Mouse (Mus musculus) forebrain, embryonic 16.5 days (tissue): ENCODE measurements at regions not wholly inside any gene's neighbourhood (a gene's known extent, or its start where the extent isn't known, plus 50 kb on each side); places are given as distances from the start of the nearest gene placed in this dataset.
A peak's percentile ranks its signal among the peaks of the same experiment; 100 is the strongest.

Experiments used
- ATAC-seq: fragments of 200-750 bp; cut with Nextera tagmentation; 2 replicates; pipeline ENCODE4 v1.8.0; 2017; ENCODE audit warnings: mild to moderate bottlenecking, moderate library complexity
- H3K27ac ChIP-seq: fragments of 300-500 bp; sonication (generic); 2 replicates; pipeline ENCODE4 v1.5.1; 2014; ENCODE audit warnings: low read length, control low read depth
- H3K27me3 ChIP-seq: fragments of 300-500 bp; sonication (generic); replicated peaks from 2 replicates; pipeline ENCODE4 v1.6.1; 2014; ENCODE audit warnings: low read length; ENCODE audit not compliant: control insufficient read depth, insufficient read depth
- H3K36me3 ChIP-seq: fragments of 300-500 bp; sonication (generic); 2 replicates; pipeline ENCODE4 v1.6.1; 2014; ENCODE audit not compliant: control insufficient read depth, insufficient read depth
- H3K4me1 ChIP-seq: fragments of 300-500 bp; sonication (generic); replicated peaks from 2 replicates; pipeline ENCODE4 v1.6.1; 2014; ENCODE audit warnings: low read length; ENCODE audit not compliant: control insufficient read depth, insufficient read depth
- H3K4me2 ChIP-seq: fragments of 300-500 bp; sonication (generic); 2 replicates; pipeline ENCODE4 v1.6.1; 2014; ENCODE audit warnings: mild to moderate bottlenecking, low read length, control low read depth
- H3K4me3 ChIP-seq: fragments of 300-500 bp; sonication (generic); replicated peaks from 2 replicates; pipeline ENCODE4 v1.5.1; 2014; ENCODE audit warnings: mild to moderate bottlenecking, low read length, control low read depth
- H3K9ac ChIP-seq: fragments of 300-500 bp; sonication (generic); replicated peaks from 2 replicates; pipeline ENCODE4 v1.6.1; 2014; ENCODE audit warnings: low read depth, low read length, control low read depth
- H3K9me3 ChIP-seq: fragments of 300-500 bp; sonication (generic); 2 replicates; pipeline ENCODE4 v1.6.1; 2016; ENCODE audit warnings: low read length; ENCODE audit not compliant: control insufficient read depth
- WGBS: fragments of 180-500 bp; shearing (Covaris S2); extraction: QIAGEN DNeasy Blood & Tissue Kit; methylation state at CpG from one replicate; pipeline ENCODE4 v1.1.7; 2014; 5-methylcytosine and 5-hydroxymethylcytosine counted together

DNA sequence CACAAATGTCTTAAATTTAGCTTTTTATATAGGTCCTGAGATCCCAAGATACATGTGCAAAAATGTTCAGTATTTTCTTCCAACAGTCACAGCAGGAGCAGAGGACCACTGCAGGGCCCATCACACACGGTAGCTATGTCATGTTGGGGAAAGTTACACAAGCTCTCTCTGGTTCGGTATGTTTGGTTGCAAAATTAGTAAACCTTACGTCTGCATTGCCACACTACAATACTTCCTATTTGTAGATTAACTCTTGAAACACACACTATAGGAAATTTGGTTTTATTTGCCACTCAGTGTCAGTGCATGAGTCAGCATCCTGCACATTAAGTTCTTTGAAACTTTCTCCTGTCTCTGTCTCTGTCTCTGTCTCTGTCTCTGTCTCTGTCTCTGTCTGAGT is 82.0 kb downstream of the Cth start:
- Histone ChIP-seq H3K4me1 (no peaks in the 10 kb centered on the region), H3K4me3 (no peak overlapping the region), H3K9me3 (no peaks in the 10 kb centered on the region), H3K9ac (no peak overlapping the region), H3K4me2 (no peak overlapping the region), H3K27me3 (no peaks in the 10 kb centered on the region), H3K27ac (no peak overlapping the region), H3K36me3 (no peaks in the 10 kb centered on the region)
- no peak for ATAC-seq
- 80% methylated on average over 3 of the region's 3 CpGs for WGBS

DNA sequence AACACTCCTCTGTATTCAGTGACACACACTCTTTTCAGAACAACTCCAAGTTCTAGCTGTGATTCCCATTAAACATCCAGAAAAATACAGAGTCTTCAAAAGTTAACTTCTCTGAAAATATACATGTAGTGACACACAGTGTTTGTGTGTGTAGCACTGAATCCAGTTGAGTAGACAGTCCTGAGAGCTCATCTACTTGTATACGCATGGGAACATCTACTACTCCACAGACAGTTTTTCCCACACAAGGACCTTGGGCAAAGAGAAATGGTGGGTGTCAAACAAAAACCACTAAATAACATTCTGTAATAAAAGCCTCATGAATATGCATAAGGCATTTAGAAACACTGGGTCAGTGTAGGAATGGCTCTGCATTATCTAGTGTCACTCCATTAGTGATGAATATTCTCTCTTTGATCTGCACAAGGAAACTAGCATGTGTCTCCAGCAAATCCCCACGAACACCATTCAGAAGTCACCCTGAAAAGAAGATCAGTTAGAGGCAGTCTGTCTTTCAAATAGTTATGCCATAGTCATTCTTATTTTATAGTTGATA is 83.6 kb downstream of the Cth start:
- no peak overlapping the region for H3K9ac ChIP-seq
- no peak overlapping the region for H3K4me3 ChIP-seq
- no peak overlapping the region for H3K27ac ChIP-seq
- H3K27me3 ChIP-seq = no peaks in the 10 kb centered on the region
- H3K4me2 ChIP-seq = no peak overlapping the region
- ATAC-seq = no peak
- H3K4me1 ChIP-seq = no peaks in the 10 kb centered on the region
- 22% methylated on average over 2 of the region's 2 CpGs for WGBS
- H3K9me3 ChIP-seq = no peaks in the 10 kb centered on the region
- no peaks in the 10 kb centered on the region for H3K36me3 ChIP-seq

DNA sequence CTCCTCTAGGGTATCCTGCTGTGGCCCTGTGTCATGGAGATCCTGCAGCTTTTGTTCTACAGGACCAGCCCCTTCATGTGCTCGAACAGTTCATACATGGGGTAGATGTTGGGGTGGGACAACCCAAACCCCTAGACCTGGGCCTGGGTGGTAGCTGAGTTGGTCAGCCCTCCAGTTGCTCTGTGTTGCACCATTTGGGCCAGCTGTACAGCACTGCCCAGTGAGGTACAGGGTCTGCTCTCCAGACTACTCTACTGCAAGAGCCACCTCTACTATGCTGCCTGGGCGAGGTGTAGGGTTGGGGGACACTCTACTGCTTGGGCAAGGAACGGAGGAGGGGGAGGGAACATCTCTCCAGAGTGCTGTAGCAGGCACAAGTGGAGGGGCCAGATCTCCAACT is 120.6 kb downstream of the Cth start:
- no peak overlapping the region for H3K27ac ChIP-seq
- ATAC-seq = no peak
- no peaks in the 10 kb centered on the region for H3K9me3 ChIP-seq
- no peak overlapping the region for H3K9ac ChIP-seq
- no peak overlapping the region for H3K4me3 ChIP-seq
- H3K36me3 ChIP-seq = no peaks in the 10 kb centered on the region
- H3K4me1 ChIP-seq = no peaks in the 10 kb centered on the region
- no peak overlapping the region for H3K4me2 ChIP-seq
- no peaks in the 10 kb centered on the region for H3K27me3 ChIP-seq
- WGBS = 63% methylated on average over 3 of the region's 3 CpGs

DNA sequence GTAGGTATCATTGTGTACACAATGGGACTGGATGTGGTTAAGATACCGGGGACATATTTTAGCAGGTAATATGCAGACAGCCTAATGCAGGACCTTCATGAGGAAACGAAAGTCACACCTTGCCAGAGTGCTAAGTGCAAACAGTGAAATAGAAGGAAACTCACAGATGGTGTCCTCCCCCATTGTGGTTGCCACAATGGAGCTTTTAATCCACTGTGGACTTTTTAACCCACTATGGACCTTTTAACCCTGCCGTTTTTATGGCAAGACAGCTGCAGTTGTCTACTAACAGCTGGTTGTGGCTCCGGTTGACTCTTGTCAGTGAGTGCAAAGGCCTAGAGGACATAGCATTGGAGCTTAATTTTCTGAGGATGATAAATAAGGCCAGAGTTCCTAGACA is 121.5 kb downstream of the Cth start:
- 71% methylated on average over 4 of the region's 4 CpGs for WGBS
- Histone ChIP-seq H3K4me2 (no peak overlapping the region), H3K9ac (no peak overlapping the region), H3K4me3 (no peak overlapping the region), H3K27me3 (no peaks in the 10 kb centered on the region), H3K27ac (no peak overlapping the region), H3K9me3 (no peaks in the 10 kb centered on the region), H3K4me1 (no peaks in the 10 kb centered on the region), H3K36me3 (no peaks in the 10 kb centered on the region)
- no peak for ATAC-seq

DNA sequence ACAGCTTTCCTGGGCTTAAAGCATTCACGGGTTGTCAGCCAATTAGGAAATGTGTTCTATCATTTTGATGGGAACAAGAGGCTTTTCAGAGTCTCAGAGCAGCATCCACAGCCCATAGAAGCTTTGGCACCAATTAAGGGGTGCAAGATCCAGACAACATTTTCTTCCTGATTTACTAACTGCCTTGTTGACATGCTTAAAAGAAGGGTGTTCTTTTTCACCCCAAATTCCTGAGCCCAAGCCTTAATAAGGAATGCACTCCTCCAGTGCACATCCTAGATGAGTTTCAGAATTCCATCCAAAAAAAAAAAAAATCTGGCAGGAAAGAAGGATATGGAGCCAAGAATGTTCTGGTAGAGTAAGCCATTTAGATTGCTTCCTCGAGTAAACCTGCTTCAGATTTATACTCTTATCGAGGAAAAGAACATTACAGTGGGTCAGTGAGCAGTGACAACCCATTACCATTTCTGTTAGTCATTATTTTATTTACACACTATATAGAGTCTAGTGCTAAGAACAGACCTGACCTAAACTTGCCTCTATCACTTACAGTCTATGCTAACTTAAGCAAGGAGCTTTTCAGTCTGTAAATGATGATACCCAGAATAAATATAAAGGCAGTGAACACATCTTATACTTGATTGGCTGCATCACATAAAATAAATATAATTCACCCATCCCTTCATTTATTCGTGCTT is 137.2 kb downstream of the Cth start:
- Histone ChIP-seq H3K36me3 (no peaks in the 10 kb centered on the region), H3K4me1 (peaks cover 3% of the 10 kb centered on the region), H3K27me3 (no peaks in the 10 kb centered on the region), H3K9ac (no peak overlapping the region), H3K4me3 (no peak overlapping the region), H3K27ac (no peak overlapping the region), H3K4me2 (no peak overlapping the region), H3K9me3 (no peaks in the 10 kb centered on the region)
- ATAC-seq = peak; percentile 71
- 34% methylated on average over 4 of the region's 4 CpGs for WGBS

DNA sequence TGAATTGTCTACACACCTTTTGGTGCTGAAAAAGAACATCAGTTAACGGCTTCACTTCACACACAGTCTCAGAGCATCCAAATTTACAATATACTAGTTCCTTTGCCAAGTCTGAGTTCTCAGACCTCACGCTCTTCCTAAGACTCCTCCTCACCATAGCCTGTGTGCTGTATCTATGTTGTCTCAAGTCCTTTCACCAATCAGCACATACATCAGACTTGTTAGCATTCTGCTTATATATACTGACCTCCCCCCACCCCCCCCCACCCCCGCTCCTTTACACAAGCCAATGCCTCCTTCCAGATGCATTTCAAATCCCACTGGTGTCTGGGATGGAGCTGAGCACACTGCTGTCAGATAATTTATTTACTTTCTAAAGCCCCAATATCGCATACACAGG is 143.8 kb downstream of the Cth start:
- Histone ChIP-seq H3K36me3 (no peaks in the 10 kb centered on the region), H3K4me2 (no peak overlapping the region), H3K9me3 (no peaks in the 10 kb centered on the region), H3K4me1 (no peaks in the 10 kb centered on the region), H3K27me3 (no peaks in the 10 kb centered on the region), H3K9ac (no peak overlapping the region), H3K27ac (no peak overlapping the region), H3K4me3 (no peak overlapping the region)
- 83% methylated on average over 4 of the region's 4 CpGs for WGBS
- no peak for ATAC-seq

DNA sequence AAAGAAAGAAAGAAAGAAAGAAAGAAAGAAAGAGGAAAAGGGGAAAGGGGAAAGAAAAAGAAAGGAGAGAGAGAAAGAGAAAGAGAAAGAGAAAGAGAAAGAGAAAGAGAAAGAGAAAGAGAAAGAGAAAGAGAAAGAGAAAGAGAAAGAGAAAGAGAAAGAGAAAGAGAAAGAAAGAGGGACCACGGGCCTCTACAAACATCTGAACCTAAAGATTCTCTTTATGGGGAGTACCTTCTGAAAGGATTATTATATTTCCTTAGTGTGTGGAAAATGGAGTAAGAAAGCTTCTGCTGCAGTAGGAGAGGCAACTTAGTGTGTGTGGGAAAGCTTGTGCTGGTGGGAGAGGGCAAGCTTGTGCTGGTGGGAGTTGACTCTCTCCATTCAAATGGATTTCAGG is 147.1 kb downstream of the Cth start:
- ATAC-seq = no peak
- no peak overlapping the region for H3K9ac ChIP-seq
- H3K27me3 ChIP-seq = no peaks in the 10 kb centered on the region
- no peak overlapping the region for H3K4me2 ChIP-seq
- H3K27ac ChIP-seq = no peak overlapping the region
- WGBS = 84% methylated on average over 1 of the region's 1 CpGs
- H3K4me1 ChIP-seq = no peaks in the 10 kb centered on the region
- no peaks in the 10 kb centered on the region for H3K9me3 ChIP-seq
- no peak overlapping the region for H3K4me3 ChIP-seq
- H3K36me3 ChIP-seq = no peaks in the 10 kb centered on the region

DNA sequence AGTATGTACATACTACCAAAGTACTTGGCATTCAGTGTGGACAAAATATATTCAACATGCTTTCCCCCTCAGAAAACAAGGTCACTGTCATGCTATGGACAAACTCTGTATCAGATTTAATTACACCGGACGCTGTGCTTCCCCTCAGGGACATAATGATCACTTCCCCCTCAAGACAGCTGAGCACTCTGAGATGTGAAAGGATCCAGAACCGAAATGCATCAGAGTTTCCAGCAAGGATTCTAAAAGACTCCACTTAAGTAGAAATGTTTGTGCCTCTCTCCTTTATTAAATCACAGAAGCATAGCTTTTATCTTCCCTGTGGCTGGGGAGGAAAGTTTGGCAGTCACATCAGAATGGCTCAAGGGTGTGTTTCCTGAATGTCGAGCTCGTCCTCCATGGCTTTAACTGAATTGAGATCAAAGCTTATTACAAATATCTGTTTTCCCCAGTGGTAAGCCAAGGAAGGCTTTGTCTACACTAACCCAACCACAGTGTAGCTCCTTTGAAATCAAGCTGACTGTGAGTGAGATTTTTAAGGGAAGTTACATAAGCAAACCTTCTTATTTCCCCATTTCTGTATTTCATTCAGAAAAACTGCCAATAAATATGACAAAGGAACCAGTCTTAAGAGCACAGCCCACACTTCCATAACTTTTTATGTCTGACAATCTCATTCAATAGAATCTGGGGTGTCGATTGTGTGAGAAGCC is 161.2 kb downstream of the Cth start:
- H3K4me1 ChIP-seq = no peaks in the 10 kb centered on the region
- H3K9ac ChIP-seq = no peak overlapping the region
- no peak overlapping the region for H3K4me2 ChIP-seq
- no peak for ATAC-seq
- WGBS = 55% methylated on average over 6 of the region's 6 CpGs
- no peaks in the 10 kb centered on the region for H3K27me3 ChIP-seq
- no peak overlapping the region for H3K27ac ChIP-seq
- no peaks in the 10 kb centered on the region for H3K9me3 ChIP-seq
- no peaks in the 10 kb centered on the region for H3K36me3 ChIP-seq
- no peak overlapping the region for H3K4me3 ChIP-seq

DNA sequence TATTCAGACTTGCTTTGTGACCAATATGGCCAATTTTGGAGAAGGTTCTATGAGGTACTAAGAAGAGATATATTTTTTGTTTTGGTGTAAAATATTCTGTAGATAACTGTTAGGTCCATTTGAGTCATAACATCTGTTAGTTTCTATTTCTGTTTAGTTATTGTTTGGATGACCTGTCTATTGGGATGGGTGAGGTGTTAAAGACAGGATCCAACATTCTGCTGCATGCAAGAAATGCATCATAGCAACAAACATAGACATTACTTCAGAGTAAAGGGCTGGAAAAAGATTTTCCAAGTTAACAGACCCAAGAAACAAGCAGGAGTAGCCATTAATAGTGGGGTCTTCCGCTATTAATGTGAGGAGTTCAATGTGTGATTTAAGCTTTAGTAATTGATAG is 165.0 kb downstream of the Cth start:
- ATAC-seq = no peak
- Histone ChIP-seq H3K4me3 (no peak overlapping the region), H3K9me3 (no peaks in the 10 kb centered on the region), H3K36me3 (no peaks in the 10 kb centered on the region), H3K27ac (no peak overlapping the region), H3K27me3 (no peaks in the 10 kb centered on the region), H3K4me1 (no peaks in the 10 kb centered on the region), H3K9ac (no peak overlapping the region), H3K4me2 (no peak overlapping the region)
- 97% methylated on average over 1 of the region's 1 CpGs for WGBS
